Mouse (Mus musculus): ENCODE measurements around the gene Mdfi.

Gene Mdfi

GRCm38 (mm10) chr17:47831161-47831560, 3.3 kb downstream of the Mdfi start:
- no peak for TF ChIP-seq GATA4 (IDR thresholded peaks at IDR 0.05; ENCODE audit: insufficient replicate concordance, low read length)

GRCm38 (mm10) chr17:47821339-47821738, 13.2 kb downstream of the Mdfi start:
- no peak for TF ChIP-seq GATA4 (IDR thresholded peaks at IDR 0.05; ENCODE audit: insufficient replicate concordance, low read length)

GRCm38 (mm10) chr17:47818038-47818725, 16.3 kb downstream of the Mdfi start:
- no peak for TF ChIP-seq GATA4 (IDR thresholded peaks at IDR 0.05; ENCODE audit: insufficient replicate concordance, low read length)

GRCm38 (mm10) chr17:47815446-47815845, 19.0 kb downstream of the Mdfi start:
- TF ChIP-seq GATA4 (IDR thresholded peaks at IDR 0.05; ENCODE audit: insufficient replicate concordance, low read length) = no peak

GRCm38 (mm10) chr17:47814496-47814895, 20.0 kb downstream of the Mdfi start:
- TF ChIP-seq GATA4 (IDR thresholded peaks at IDR 0.05; ENCODE audit: insufficient replicate concordance, low read length) = no peak

GRCm38 (mm10) chr17:47813616-47814015, 20.9 kb downstream of the Mdfi start:
- no peak for TF ChIP-seq GATA4 (IDR thresholded peaks at IDR 0.05; ENCODE audit: insufficient replicate concordance, low read length)

- TF ChIP-seq GATA4 (IDR thresholded peaks at IDR 0.05; ENCODE audit: insufficient replicate concordance, low read length) = no peak
Observed at GRCm38 (mm10) chr17:47812200-47812599, 22.3 kb downstream of the Mdfi start.

- TF ChIP-seq GATA4 (IDR thresholded peaks at IDR 0.05; ENCODE audit: insufficient replicate concordance, low read length) = no peak
Observed at GRCm38 (mm10) chr17:47811265-47811800, 23.2 kb downstream of the Mdfi start.

GRCm38 (mm10) chr17:47806230-47806629, 28.3 kb downstream of the Mdfi start:
- no peak for TF ChIP-seq GATA4 (IDR thresholded peaks at IDR 0.05; ENCODE audit: insufficient replicate concordance, low read length)

- no peak for TF ChIP-seq GATA4 (IDR thresholded peaks at IDR 0.05; ENCODE audit: insufficient replicate concordance, low read length)
Observed at GRCm38 (mm10) chr17:47805047-47805835, 29.2 kb downstream of the Mdfi start.

GRCm38 (mm10) chr17:47803662-47804061, 30.8 kb downstream of the Mdfi start:
- TF ChIP-seq GATA4 (IDR thresholded peaks at IDR 0.05; ENCODE audit: insufficient replicate concordance, low read length) = no peak

- no peak for TF ChIP-seq GATA4 (IDR thresholded peaks at IDR 0.05; ENCODE audit: insufficient replicate concordance, low read length)
Observed at GRCm38 (mm10) chr17:47802806-47803205, 31.7 kb downstream of the Mdfi start.

- no peak for TF ChIP-seq GATA4 (IDR thresholded peaks at IDR 0.05; ENCODE audit: insufficient replicate concordance, low read length)
Observed at GRCm38 (mm10) chr17:47797383-47797782, 37.1 kb downstream of the Mdfi start.

- no peak for TF ChIP-seq GATA4 (IDR thresholded peaks at IDR 0.05; ENCODE audit: insufficient replicate concordance, low read length)
Observed at GRCm38 (mm10) chr17:47796968-47797367, 37.5 kb downstream of the Mdfi start.

GRCm38 (mm10) chr17:47796156-47796816, 38.2 kb downstream of the Mdfi start:
- no peak for TF ChIP-seq GATA4 (IDR thresholded peaks at IDR 0.05; ENCODE audit: insufficient replicate concordance, low read length)

GRCm38 (mm10) chr17:47795446-47795845, 39.0 kb downstream of the Mdfi start:
- TF ChIP-seq GATA4 (IDR thresholded peaks at IDR 0.05; ENCODE audit: insufficient replicate concordance, low read length) = no peak

Data from liver, adult (tissue).